Mouse (Mus musculus): ENCODE measurements at regions not wholly inside any gene's neighbourhood (a gene's known extent, or its start where the extent isn't known, plus 50 kb on each side); places are given as distances from the start of the nearest gene placed in this dataset.

DNA sequence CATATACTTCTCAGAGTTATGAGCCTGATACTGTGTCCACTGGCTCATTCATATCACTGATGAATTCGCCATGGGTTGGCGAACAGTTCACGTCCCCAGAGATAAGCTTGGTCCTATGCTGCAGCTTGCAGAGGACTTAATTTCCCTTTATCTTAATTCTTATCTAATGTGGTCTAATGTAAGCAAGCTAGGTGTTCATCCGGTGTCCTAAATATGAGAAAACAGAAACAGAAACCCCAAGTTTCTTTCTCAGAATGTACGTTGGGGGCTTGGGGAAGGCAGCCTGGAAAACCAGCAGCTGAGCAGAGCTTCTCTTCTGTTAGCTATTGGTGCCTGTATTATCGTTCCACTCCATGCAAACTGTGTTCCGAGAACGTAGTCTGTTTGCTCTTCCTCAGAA is 170.1 kb downstream of the 1700064H15Rik start:
- H3K27me3 ChIP-seq (replicated peaks; ENCODE audit: control insufficient read depth, insufficient read depth, low read length), result no peaks in the 10 kb centered on the region
- H3K9ac ChIP-seq (ENCODE audit: low read depth, low read length), result no peak overlapping the region
- 85% methylated on average over 8 of the region's 8 CpGs for WGBS
- no peak overlapping the region for H3K4me2 ChIP-seq (ENCODE audit: low read depth, low read length)
- H3K9me3 ChIP-seq (ENCODE audit: control insufficient read depth, low read length), result no peaks in the 10 kb centered on the region
- DNase-seq (ENCODE audit: low spot score) (no peak), ATAC-seq (ENCODE audit: low read depth) (no peak)
- no peak overlapping the region for H3K4me3 ChIP-seq (ENCODE audit: low read depth, low read length)
- no peak overlapping the region for H3K27ac ChIP-seq (replicated peaks; ENCODE audit: low read depth, low read length)
- H3K36me3 ChIP-seq (ENCODE audit: control insufficient read depth, insufficient read depth, low read length), result no peaks in the 10 kb centered on the region
- H3K4me1 ChIP-seq (ENCODE audit: control insufficient read depth, insufficient read depth, low read length), result no peaks in the 10 kb centered on the region

DNA sequence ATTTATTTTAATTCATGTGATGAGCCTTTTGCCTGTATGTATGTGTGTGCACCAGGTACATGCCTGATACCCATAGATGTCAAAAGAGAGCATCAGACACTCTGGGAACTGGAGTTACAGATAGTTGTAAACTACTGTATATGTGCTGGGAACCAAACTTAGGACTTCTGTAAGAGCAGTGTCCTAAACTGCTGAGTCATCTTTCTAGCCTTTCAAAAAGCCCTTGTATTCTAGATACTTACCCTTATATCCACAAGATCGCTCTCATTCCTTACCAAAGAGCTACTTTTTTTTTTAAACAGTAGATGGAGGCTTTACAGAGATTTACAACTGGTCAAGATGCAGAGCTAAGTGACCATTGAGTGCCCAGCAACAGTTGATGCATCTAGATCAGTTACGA is 171.0 kb downstream of the 1700064H15Rik start:
- Histone ChIP-seq H3K9me3 (ENCODE audit: control insufficient read depth, low read length) (no peaks in the 10 kb centered on the region), H3K27me3 (replicated peaks; ENCODE audit: control insufficient read depth, insufficient read depth, low read length) (no peaks in the 10 kb centered on the region), H3K4me3 (ENCODE audit: low read depth, low read length) (no peak overlapping the region), H3K27ac (replicated peaks; ENCODE audit: low read depth, low read length) (no peak overlapping the region), H3K4me1 (ENCODE audit: control insufficient read depth, insufficient read depth, low read length) (no peaks in the 10 kb centered on the region), H3K36me3 (ENCODE audit: control insufficient read depth, insufficient read depth, low read length) (no peaks in the 10 kb centered on the region), H3K4me2 (ENCODE audit: low read depth, low read length) (no peak overlapping the region), H3K9ac (ENCODE audit: low read depth, low read length) (no peak overlapping the region)
- WGBS, result 84% methylated on average over 2 of the region's 2 CpGs
- ATAC-seq (ENCODE audit: low read depth) (no peak), DNase-seq (ENCODE audit: low spot score) (no peak)

DNA sequence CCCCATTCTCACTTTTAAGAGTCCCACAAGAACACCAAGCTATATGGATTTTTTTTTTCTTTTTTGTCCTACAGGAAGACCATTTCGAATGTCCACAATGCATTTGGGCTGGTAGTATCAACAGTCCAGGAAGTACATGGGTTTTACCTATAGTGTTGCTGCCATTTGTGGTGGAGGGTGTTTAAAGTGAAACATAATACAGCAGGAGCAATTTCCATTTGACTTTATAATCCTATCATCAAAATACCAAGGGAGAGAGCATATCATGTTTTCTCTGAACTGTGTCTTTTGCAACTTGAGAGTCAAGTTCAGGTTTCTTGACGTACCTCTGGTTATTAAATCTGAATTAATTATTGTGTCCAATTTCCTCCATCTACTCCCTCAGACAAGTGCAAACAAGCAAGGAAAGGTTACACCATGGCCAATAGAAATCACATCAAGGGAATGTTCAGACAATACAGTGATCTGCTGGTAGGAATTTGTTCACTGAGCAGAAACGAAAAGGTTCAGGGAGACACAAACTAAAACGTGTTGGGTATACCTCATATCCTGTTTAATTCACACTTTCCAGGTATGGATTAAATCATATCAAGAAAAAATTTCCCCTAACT is 172.5 kb downstream of the 1700064H15Rik start:
- peak; percentile 36 for DNase-seq (ENCODE audit: low spot score)
- no peaks in the 10 kb centered on the region for H3K9me3 ChIP-seq (ENCODE audit: control insufficient read depth, low read length)
- no peaks in the 10 kb centered on the region for H3K36me3 ChIP-seq (ENCODE audit: control insufficient read depth, insufficient read depth, low read length)
- H3K4me3 ChIP-seq (ENCODE audit: low read depth, low read length), result no peak overlapping the region
- no peaks in the 10 kb centered on the region for H3K4me1 ChIP-seq (ENCODE audit: control insufficient read depth, insufficient read depth, low read length)
- H3K9ac ChIP-seq (ENCODE audit: low read depth, low read length), result no peak overlapping the region
- H3K4me2 ChIP-seq (ENCODE audit: low read depth, low read length), result no peak overlapping the region
- ATAC-seq (ENCODE audit: low read depth), result peak; percentile 74
- WGBS, result 53% methylated on average over 4 of the region's 4 CpGs
- H3K27me3 ChIP-seq (replicated peaks; ENCODE audit: control insufficient read depth, insufficient read depth, low read length), result no peaks in the 10 kb centered on the region
- H3K27ac ChIP-seq (replicated peaks; ENCODE audit: low read depth, low read length), result no peak overlapping the region

DNA sequence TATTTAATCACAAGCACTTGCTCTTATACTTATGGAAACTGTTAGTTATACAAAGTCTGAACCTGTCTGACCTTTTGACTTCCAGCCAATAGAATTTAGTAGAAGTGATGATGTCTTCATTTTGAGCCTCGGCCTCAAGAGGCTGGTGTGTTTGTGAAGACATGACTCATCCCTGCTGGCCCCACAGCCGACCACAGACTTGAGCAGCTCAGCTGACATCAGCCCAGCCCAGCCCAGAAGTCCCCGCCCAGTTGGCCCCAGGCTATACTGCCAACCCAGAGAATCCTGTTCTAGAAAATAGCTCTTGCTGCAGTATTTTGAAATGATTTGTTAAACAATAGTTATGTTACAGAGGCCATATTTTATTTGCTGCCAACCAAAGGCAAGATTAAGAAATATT is 177.5 kb downstream of the 1700064H15Rik start:
- peak; percentile 81; the same call in 1 of the 2 replicates for ATAC-seq (ENCODE audit: low read depth)
- WGBS, result 18% methylated on average over 3 of the region's 3 CpGs
- H3K36me3 ChIP-seq (ENCODE audit: control insufficient read depth, insufficient read depth, low read length), result no peaks in the 10 kb centered on the region
- DNase-seq (ENCODE audit: low spot score), result peak; percentile 74
- H3K27ac ChIP-seq (replicated peaks; ENCODE audit: low read depth, low read length), result no peak overlapping the region
- H3K27me3 ChIP-seq (replicated peaks; ENCODE audit: control insufficient read depth, insufficient read depth, low read length), result no peaks in the 10 kb centered on the region
- no peak overlapping the region for H3K4me2 ChIP-seq (ENCODE audit: low read depth, low read length)
- H3K4me1 ChIP-seq (ENCODE audit: control insufficient read depth, insufficient read depth, low read length), result no peaks in the 10 kb centered on the region
- H3K4me3 ChIP-seq (ENCODE audit: low read depth, low read length), result no peak overlapping the region
- H3K9ac ChIP-seq (ENCODE audit: low read depth, low read length), result no peak overlapping the region
- H3K9me3 ChIP-seq (ENCODE audit: control insufficient read depth, low read length), result no peaks in the 10 kb centered on the region

DNA sequence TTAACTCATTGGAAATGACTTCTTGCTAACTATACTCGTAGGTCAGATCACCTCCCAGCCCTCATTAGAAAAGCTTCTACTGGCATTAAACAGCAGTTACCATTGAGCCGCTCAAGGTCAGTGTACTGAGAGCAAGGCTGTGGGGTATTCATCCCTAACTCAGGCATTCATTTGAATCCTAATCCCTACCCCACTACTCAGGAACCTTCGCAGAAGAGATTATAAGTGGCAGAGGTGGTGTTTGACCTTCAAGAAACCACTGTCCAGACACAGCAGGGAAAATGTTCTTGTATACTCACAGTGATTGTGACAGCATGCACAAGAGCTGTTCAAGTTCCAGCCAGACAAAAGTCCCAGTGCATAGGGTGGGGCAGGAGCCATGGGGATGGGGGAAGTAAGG is 179.5 kb downstream of the 1700064H15Rik start:
- Histone ChIP-seq H3K27me3 (replicated peaks; ENCODE audit: control insufficient read depth, insufficient read depth, low read length) (no peaks in the 10 kb centered on the region), H3K27ac (replicated peaks; ENCODE audit: low read depth, low read length) (no peak overlapping the region), H3K9me3 (ENCODE audit: control insufficient read depth, low read length) (no peaks in the 10 kb centered on the region), H3K36me3 (ENCODE audit: control insufficient read depth, insufficient read depth, low read length) (no peaks in the 10 kb centered on the region), H3K9ac (ENCODE audit: low read depth, low read length) (no peak overlapping the region), H3K4me3 (ENCODE audit: low read depth, low read length) (no peak overlapping the region), H3K4me1 (ENCODE audit: control insufficient read depth, insufficient read depth, low read length) (no peaks in the 10 kb centered on the region), H3K4me2 (ENCODE audit: low read depth, low read length) (no peak overlapping the region)
- WGBS, result 82% methylated on average over 3 of the region's 3 CpGs
- ATAC-seq (ENCODE audit: low read depth), result no peak
- DNase-seq (ENCODE audit: low spot score), result no peak

DNA sequence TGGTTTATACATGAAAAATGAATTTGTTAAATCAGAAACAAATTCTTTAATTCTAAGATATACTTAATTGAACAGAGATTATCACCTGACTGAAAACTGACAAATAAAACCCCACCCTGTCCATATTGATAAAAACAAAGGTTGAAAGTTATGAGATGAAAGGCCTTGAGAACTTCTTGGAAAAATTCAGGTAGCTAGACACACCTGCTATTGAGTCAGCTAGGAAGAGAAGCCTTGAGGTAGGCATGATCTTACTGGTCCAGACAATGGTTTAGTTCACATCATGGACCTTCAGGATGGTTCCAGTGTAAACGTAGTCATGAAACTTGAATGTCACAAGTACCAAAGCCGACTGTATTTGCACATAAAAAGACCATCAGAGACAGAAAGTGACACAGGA is 180.3 kb downstream of the 1700064H15Rik start:
- 84% methylated on average over 2 of the region's 2 CpGs for WGBS
- Histone ChIP-seq H3K9ac (ENCODE audit: low read depth, low read length) (no peak overlapping the region), H3K36me3 (ENCODE audit: control insufficient read depth, insufficient read depth, low read length) (no peaks in the 10 kb centered on the region), H3K4me3 (ENCODE audit: low read depth, low read length) (no peak overlapping the region), H3K4me2 (ENCODE audit: low read depth, low read length) (no peak overlapping the region), H3K9me3 (ENCODE audit: control insufficient read depth, low read length) (no peaks in the 10 kb centered on the region), H3K27ac (replicated peaks; ENCODE audit: low read depth, low read length) (no peak overlapping the region), H3K4me1 (ENCODE audit: control insufficient read depth, insufficient read depth, low read length) (no peaks in the 10 kb centered on the region), H3K27me3 (replicated peaks; ENCODE audit: control insufficient read depth, insufficient read depth, low read length) (no peaks in the 10 kb centered on the region)
- ATAC-seq (ENCODE audit: low read depth) (no peak), DNase-seq (ENCODE audit: low spot score) (no peak)

DNA sequence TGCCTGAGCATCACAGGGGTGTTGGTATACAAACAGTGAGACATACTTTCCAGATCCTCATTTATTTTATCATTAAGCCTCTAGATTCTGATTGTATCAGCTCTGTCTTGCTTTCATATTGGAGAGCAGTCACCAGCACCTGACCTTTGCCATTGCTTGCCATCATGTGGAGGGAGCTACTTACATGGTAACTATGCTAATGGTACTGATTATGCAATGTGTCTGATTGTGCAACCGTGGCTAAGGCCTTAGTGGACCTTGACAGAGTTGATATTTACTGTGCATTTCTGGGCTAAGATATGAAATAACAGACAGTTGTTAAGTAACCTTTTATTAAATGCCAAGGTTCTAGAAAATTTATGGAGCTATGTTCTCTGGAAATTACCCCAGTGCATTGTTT is 180.7 kb downstream of the 1700064H15Rik start:
- no peak overlapping the region for H3K9ac ChIP-seq (ENCODE audit: low read depth, low read length)
- WGBS, result 63% methylated on average over 1 of the region's 1 CpGs
- no peak overlapping the region for H3K4me3 ChIP-seq (ENCODE audit: low read depth, low read length)
- no peaks in the 10 kb centered on the region for H3K9me3 ChIP-seq (ENCODE audit: control insufficient read depth, low read length)
- H3K4me2 ChIP-seq (ENCODE audit: low read depth, low read length), result no peak overlapping the region
- DNase-seq (ENCODE audit: low spot score) (no peak), ATAC-seq (ENCODE audit: low read depth) (no peak)
- H3K27ac ChIP-seq (replicated peaks; ENCODE audit: low read depth, low read length), result no peak overlapping the region
- H3K27me3 ChIP-seq (replicated peaks; ENCODE audit: control insufficient read depth, insufficient read depth, low read length), result no peaks in the 10 kb centered on the region
- H3K36me3 ChIP-seq (ENCODE audit: control insufficient read depth, insufficient read depth, low read length), result no peaks in the 10 kb centered on the region
- H3K4me1 ChIP-seq (ENCODE audit: control insufficient read depth, insufficient read depth, low read length), result no peaks in the 10 kb centered on the region

DNA sequence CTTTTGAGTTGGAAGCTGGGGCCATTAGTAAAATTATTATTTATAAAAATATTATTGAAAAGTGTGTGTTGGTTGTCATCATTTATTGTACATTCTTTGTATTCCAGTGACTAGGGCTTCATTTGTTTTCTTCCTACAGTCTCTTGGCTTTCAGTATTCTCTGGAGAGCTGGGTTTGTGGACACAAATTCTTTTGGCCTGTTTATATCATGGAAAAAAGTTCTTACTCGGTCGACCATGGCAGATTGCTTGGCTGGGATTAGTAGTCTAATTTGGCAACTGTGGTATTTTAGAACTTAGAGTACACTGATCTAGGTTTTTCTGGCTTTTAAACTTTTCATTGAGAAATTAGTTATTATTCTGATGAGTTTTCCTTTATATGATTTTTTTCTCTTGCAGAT is 183.6 kb downstream of the 1700064H15Rik start:
- Histone ChIP-seq H3K27me3 (replicated peaks; ENCODE audit: control insufficient read depth, insufficient read depth, low read length) (no peaks in the 10 kb centered on the region), H3K4me2 (ENCODE audit: low read depth, low read length) (no peak overlapping the region), H3K9ac (ENCODE audit: low read depth, low read length) (no peak overlapping the region), H3K36me3 (ENCODE audit: control insufficient read depth, insufficient read depth, low read length) (no peaks in the 10 kb centered on the region), H3K27ac (replicated peaks; ENCODE audit: low read depth, low read length) (no peak overlapping the region), H3K4me1 (ENCODE audit: control insufficient read depth, insufficient read depth, low read length) (no peaks in the 10 kb centered on the region), H3K9me3 (ENCODE audit: control insufficient read depth, low read length) (no peaks in the 10 kb centered on the region), H3K4me3 (ENCODE audit: low read depth, low read length) (no peak overlapping the region)
- no peak for ATAC-seq (ENCODE audit: low read depth)
- peak; percentile 22 for DNase-seq (ENCODE audit: low spot score)
- 41% methylated on average over 2 of the region's 2 CpGs for WGBS

DNA sequence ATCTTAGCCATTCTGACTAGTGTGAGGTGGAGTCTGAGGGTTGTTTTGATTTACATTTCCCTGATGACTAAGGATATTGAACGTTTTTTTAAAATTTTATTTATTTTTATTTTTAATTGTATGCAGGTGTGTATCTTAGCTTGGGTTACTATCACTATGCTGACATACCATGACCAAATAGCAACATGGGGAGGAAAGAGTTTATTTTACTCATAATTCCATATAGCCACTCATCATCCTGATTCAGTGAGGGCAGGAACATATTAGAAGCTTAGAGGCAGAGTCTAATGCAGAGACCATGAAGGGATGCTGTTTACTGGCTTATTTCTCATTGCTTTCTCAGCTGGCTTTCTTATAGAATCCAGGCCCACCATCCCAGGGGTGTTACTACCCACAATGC is 186.7 kb downstream of the 1700064H15Rik start:
- H3K36me3 ChIP-seq (ENCODE audit: control insufficient read depth, insufficient read depth, low read length), result no peaks in the 10 kb centered on the region
- H3K4me1 ChIP-seq (ENCODE audit: control insufficient read depth, insufficient read depth, low read length), result no peaks in the 10 kb centered on the region
- no peak overlapping the region for H3K4me2 ChIP-seq (ENCODE audit: low read depth, low read length)
- 18% methylated on average over 1 of the region's 1 CpGs for WGBS
- no peak overlapping the region for H3K9ac ChIP-seq (ENCODE audit: low read depth, low read length)
- no peaks in the 10 kb centered on the region for H3K9me3 ChIP-seq (ENCODE audit: control insufficient read depth, low read length)
- DNase-seq (ENCODE audit: low spot score), result peak; percentile 58
- H3K4me3 ChIP-seq (ENCODE audit: low read depth, low read length), result no peak overlapping the region
- no peak overlapping the region for H3K27ac ChIP-seq (replicated peaks; ENCODE audit: low read depth, low read length)
- no peaks in the 10 kb centered on the region for H3K27me3 ChIP-seq (replicated peaks; ENCODE audit: control insufficient read depth, insufficient read depth, low read length)
- no peak for ATAC-seq (ENCODE audit: low read depth)

Data from embryonic facial prominence, embryonic 14.5 days (tissue).